Mouse (Mus musculus): ENCODE measurements at regions not wholly inside any gene's neighbourhood (a gene's known extent, or its start where the extent isn't known, plus 50 kb on each side); places are given as distances from the start of the nearest gene placed in this dataset.

DNA sequence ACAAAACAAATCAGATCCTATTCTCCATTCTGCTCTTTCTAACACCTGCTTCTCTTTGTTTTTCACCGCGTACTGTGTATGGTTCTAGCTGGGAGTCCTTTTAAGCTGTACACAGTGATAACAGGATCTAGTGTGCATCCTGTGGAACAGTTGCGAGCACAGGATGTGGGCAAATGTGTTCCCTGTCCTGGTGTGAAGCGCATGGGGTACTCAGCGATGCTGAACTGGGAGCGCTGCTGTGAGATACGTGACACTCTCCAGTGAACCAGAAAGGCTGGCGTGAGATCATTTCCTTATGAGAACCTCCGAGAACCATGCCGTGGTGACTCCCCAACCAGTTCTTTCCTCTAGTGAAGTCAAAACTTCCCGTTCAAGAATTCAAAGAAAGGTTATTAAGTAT, 72.6 kb upstream of the Kif2a start:
- H3K4me2 ChIP-seq (replicated peaks; ENCODE audit: low read depth, low read length): no peak overlapping the region
- 44% methylated on average over 11 of the region's 11 CpGs for WGBS
- no peaks in the 10 kb centered on the region for H3K27me3 ChIP-seq (ENCODE audit: control insufficient read depth, insufficient read depth, low read length)
- no peaks in the 10 kb centered on the region for H3K9me3 ChIP-seq (ENCODE audit: control insufficient read depth, low read length)
- H3K4me3 ChIP-seq (ENCODE audit: low read length): no peak overlapping the region
- H3K36me3 ChIP-seq (ENCODE audit: control insufficient read depth, insufficient read depth, low read length): no peaks in the 10 kb centered on the region
- no peak overlapping the region for H3K9ac ChIP-seq (ENCODE audit: low read depth, low read length)
- H3K4me1 ChIP-seq (ENCODE audit: control insufficient read depth, insufficient read depth, low read length): no peaks in the 10 kb centered on the region
- H3K27ac ChIP-seq (ENCODE audit: low read depth, low read length): no peak overlapping the region
- ATAC-seq (ENCODE audit: low FRiP score, low TSS enrichment): no peak

DNA sequence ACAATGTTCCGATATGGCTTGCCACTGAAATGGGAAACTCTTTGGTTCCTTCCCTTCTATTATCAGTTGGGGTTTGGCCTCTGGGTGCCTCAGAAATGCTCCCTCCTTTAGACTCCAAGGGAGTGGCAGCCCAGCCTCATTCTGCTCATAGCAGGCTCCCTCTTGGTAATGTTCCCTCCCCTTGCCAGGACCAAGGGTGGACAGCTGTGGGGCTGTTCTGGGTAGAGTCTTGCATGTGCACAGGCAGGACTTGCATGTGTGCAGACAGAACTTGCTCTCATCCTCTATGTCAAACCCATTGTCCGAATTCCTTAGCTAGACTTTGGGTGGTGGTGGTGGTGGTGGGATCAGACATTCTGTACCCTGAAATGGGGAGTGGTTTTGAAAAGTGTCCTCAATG, 71.8 kb upstream of the Kif2a start:
- Histone ChIP-seq H3K4me3 (ENCODE audit: low read length) (no peak overlapping the region), H3K36me3 (ENCODE audit: control insufficient read depth, insufficient read depth, low read length) (no peaks in the 10 kb centered on the region), H3K4me2 (replicated peaks; ENCODE audit: low read depth, low read length) (no peak overlapping the region), H3K9me3 (ENCODE audit: control insufficient read depth, low read length) (no peaks in the 10 kb centered on the region), H3K27me3 (ENCODE audit: control insufficient read depth, insufficient read depth, low read length) (no peaks in the 10 kb centered on the region), H3K27ac (ENCODE audit: low read depth, low read length) (no peak overlapping the region), H3K4me1 (ENCODE audit: control insufficient read depth, insufficient read depth, low read length) (no peaks in the 10 kb centered on the region), H3K9ac (ENCODE audit: low read depth, low read length) (no peak overlapping the region)
- WGBS: 93% methylated on average over 2 of the region's 2 CpGs
- no peak for ATAC-seq (ENCODE audit: low FRiP score, low TSS enrichment)

DNA sequence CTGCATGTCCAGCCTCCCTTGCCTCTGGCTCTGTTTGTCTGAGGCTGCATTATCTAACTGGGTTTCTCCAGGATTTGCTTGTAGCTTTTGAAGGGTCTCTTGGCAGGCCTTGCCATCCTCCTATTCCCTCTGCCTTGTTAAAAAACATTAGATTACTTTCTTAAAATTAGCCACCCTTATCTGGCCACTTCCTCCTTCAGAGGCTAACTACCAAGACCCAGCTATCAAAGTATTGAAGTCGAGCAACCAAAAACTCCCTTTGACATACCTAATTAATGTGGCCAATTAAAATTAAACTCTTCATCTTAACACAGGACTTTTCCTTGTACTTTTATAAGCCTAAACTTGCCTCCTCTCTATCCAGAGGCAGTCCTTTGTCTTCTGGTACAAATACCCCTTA, 66.3 kb upstream of the Kif2a start:
- no peak for ATAC-seq (ENCODE audit: low FRiP score, low TSS enrichment)
- Histone ChIP-seq H3K4me2 (replicated peaks; ENCODE audit: low read depth, low read length) (no peak overlapping the region), H3K27ac (ENCODE audit: low read depth, low read length) (no peak overlapping the region), H3K27me3 (ENCODE audit: control insufficient read depth, insufficient read depth, low read length) (no peaks in the 10 kb centered on the region), H3K36me3 (ENCODE audit: control insufficient read depth, insufficient read depth, low read length) (no peaks in the 10 kb centered on the region), H3K4me1 (ENCODE audit: control insufficient read depth, insufficient read depth, low read length) (no peaks in the 10 kb centered on the region), H3K9me3 (ENCODE audit: control insufficient read depth, low read length) (no peaks in the 10 kb centered on the region), H3K9ac (ENCODE audit: low read depth, low read length) (no peak overlapping the region), H3K4me3 (ENCODE audit: low read length) (no peak overlapping the region)
- WGBS: 61% methylated on average over 1 of the region's 1 CpGs

DNA sequence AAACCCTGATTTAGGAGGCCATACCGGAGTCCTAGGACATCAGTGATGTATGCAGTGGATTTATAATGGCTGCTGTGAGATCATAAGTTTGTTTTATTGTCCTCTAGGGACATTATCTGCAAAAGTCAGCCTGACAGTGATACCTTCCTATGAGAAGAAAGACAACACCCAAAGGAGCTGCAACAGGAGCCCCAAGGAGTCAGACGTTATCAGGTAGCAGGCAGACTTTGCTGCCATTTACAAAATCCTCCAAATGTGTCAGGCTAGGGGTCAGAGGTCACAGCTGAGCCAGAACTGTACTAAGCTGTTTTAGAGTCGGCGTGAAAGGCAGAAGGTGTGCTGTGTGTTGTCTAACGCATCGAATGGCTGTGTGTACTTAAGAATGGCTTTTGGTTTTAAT, 65.4 kb upstream of the Kif2a start:
- H3K36me3 ChIP-seq (ENCODE audit: control insufficient read depth, insufficient read depth, low read length): no peaks in the 10 kb centered on the region
- no peak for ATAC-seq (ENCODE audit: low FRiP score, low TSS enrichment)
- H3K4me2 ChIP-seq (replicated peaks; ENCODE audit: low read depth, low read length): no peak overlapping the region
- 56% methylated on average over 6 of the region's 6 CpGs for WGBS
- no peaks in the 10 kb centered on the region for H3K4me1 ChIP-seq (ENCODE audit: control insufficient read depth, insufficient read depth, low read length)
- H3K9ac ChIP-seq (ENCODE audit: low read depth, low read length): no peak overlapping the region
- no peak overlapping the region for H3K27ac ChIP-seq (ENCODE audit: low read depth, low read length)
- H3K9me3 ChIP-seq (ENCODE audit: control insufficient read depth, low read length): no peaks in the 10 kb centered on the region
- H3K27me3 ChIP-seq (ENCODE audit: control insufficient read depth, insufficient read depth, low read length): no peaks in the 10 kb centered on the region
- H3K4me3 ChIP-seq (ENCODE audit: low read length): no peak overlapping the region

DNA sequence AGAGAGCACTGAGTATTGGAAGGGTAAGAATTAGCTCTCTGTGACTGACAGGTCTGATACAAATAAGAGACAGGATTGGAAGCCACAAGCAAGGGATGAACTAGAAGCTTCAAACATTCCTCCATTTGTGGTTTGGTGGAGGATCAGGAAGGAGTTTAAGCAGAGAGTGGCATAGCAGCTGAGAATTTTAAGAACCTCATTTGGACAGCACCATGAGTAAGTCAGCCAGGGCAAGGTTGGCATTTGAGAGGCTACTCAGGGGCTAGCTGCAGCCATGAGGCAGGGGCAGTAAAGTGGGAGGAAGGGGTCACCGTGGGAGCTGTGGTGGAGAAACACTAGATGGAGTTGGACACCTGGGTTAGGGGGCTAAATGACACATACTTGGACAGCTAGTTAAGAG, 56.2 kb upstream of the Kif2a start:
- Histone ChIP-seq H3K27ac (ENCODE audit: low read depth, low read length) (no peak overlapping the region), H3K4me1 (ENCODE audit: control insufficient read depth, insufficient read depth, low read length) (no peaks in the 10 kb centered on the region; the same call in 1 of the 2 replicates), H3K4me3 (ENCODE audit: low read length) (no peak overlapping the region), H3K36me3 (ENCODE audit: control insufficient read depth, insufficient read depth, low read length) (no peaks in the 10 kb centered on the region), H3K9me3 (ENCODE audit: control insufficient read depth, low read length) (no peaks in the 10 kb centered on the region), H3K4me2 (replicated peaks; ENCODE audit: low read depth, low read length) (no peak overlapping the region), H3K9ac (ENCODE audit: low read depth, low read length) (no peak overlapping the region), H3K27me3 (ENCODE audit: control insufficient read depth, insufficient read depth, low read length) (no peaks in the 10 kb centered on the region)
- no peak for ATAC-seq (ENCODE audit: low FRiP score, low TSS enrichment)
- 67% methylated on average over 1 of the region's 1 CpGs for WGBS

DNA sequence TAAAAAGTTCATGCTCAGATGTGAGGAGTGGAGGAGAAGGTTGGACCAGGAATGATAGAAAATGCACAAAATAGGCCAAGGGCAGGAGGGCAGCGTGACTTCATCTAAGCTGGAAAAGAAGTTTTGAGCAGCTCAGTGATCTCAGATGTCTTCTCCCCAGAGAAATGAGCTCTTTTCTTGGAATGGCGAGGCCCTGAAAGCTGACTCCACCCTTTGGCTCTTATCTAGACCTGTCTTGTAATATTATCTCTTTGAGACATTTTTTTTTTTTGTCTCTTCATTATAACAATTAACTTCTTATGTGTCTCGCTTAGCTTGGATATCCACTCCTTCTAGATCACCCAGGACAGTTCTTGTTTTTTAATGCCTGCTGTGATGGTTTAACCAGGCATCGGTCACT, 53.0 kb upstream of the Kif2a start:
- WGBS: 80% methylated on average over 4 of the region's 4 CpGs
- H3K27me3 ChIP-seq (ENCODE audit: control insufficient read depth, insufficient read depth, low read length): no peaks in the 10 kb centered on the region
- ATAC-seq (ENCODE audit: low FRiP score, low TSS enrichment): no peak
- H3K4me3 ChIP-seq (ENCODE audit: low read length): no peak overlapping the region
- H3K9ac ChIP-seq (ENCODE audit: low read depth, low read length): no peak overlapping the region
- H3K4me1 ChIP-seq (ENCODE audit: control insufficient read depth, insufficient read depth, low read length): peaks cover 4% of the 10 kb centered on the region; the same call in 1 of the 2 replicates
- H3K4me2 ChIP-seq (replicated peaks; ENCODE audit: low read depth, low read length): no peak overlapping the region
- H3K27ac ChIP-seq (ENCODE audit: low read depth, low read length): no peak overlapping the region
- no peaks in the 10 kb centered on the region for H3K9me3 ChIP-seq (ENCODE audit: control insufficient read depth, low read length)
- H3K36me3 ChIP-seq (ENCODE audit: control insufficient read depth, insufficient read depth, low read length): no peaks in the 10 kb centered on the region

DNA sequence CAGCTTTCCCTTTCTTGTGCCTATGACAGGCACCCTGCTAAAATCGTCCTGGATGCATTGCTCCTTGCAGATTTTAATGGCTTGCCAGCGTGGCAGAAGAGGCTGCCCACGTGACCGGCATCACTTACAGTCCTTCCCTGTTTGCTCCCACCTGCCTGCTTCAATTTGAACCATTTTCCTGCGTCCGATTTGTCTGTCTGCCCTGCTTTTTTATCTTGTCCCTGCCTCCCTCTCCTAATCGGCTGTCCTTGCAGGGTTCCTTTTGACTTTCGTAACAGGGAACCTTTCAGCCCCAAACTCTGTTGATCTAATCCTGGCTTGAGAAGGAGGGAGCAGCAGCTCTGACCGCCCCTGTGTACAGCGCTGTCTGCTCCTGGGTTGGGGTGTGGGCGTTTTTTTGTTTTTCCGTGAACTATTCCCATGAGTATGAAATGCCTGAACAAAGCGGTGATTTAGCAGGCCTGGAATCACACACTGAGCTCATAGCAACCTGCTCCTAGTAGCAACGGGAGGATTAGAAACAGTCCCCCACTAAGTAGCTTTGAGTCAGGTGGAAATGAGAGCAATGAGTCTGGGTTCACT, 51.2 kb upstream of the Kif2a start:
- peaks cover 4% of the 10 kb centered on the region; the same call in 1 of the 2 replicates for H3K4me1 ChIP-seq (ENCODE audit: control insufficient read depth, insufficient read depth, low read length)
- peak overlapping the region; percentile 34 for H3K4me3 ChIP-seq (ENCODE audit: low read length)
- H3K4me2 ChIP-seq (replicated peaks; ENCODE audit: low read depth, low read length): peak overlapping the region; percentile 62
- peak overlapping the region; percentile 40; the same call in 1 of the 2 replicates for H3K9ac ChIP-seq (ENCODE audit: low read depth, low read length)
- 4% methylated on average over 14 of the region's 14 CpGs for whole genome bisulfite sequencing
- H3K9me3 ChIP-seq (ENCODE audit: control insufficient read depth, low read length): no peaks in the 10 kb centered on the region
- H3K27me3 ChIP-seq (ENCODE audit: control insufficient read depth, insufficient read depth, low read length): no peaks in the 10 kb centered on the region
- ATAC-seq (ENCODE audit: low FRiP score, low TSS enrichment): peak; percentile 85
- no peak overlapping the region for H3K27ac ChIP-seq (ENCODE audit: low read depth, low read length)
- H3K36me3 ChIP-seq (ENCODE audit: control insufficient read depth, insufficient read depth, low read length): no peaks in the 10 kb centered on the region

DNA sequence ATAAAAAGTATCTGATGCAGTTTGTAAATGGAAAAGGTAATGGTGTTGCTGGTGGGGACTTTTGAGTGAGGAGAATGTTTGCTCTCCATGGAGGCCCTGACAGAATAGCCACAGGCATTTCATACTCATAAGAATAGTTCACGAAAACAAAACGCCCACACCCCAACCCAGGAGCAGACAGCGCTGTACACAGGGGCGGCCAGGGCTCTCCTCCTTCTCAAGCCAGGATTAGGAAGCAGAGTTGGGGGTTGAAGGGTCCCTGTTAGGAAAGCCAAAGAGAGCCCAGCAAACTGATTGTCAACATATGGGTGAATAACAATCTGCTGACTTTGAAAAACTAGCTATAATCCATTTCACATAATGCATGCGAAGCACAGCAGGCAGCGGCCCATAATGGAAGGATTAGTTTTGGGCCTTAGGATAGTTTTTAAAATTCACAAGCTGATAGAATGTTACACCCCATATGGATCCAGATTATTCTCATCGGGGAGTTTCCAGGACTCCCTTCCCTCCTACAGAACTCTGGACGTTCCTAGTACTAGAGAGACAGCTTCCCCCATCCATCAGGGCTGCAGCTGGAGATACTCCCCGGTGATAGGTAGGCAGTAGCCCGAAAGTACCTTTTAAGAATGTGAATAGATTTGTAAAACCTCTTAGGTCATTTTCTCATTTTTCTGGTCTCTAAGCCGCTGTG, 50.6 kb upstream of the Kif2a start:
- ATAC-seq (ENCODE audit: low FRiP score, low TSS enrichment): peak; percentile 59; the same call in 1 of the 2 replicates
- H3K4me2 ChIP-seq (replicated peaks; ENCODE audit: low read depth, low read length): peak overlapping the region; percentile 62
- H3K4me3 ChIP-seq (ENCODE audit: low read length): peak overlapping the region; percentile 34; the same call in 1 of the 2 replicates
- H3K27ac ChIP-seq (ENCODE audit: low read depth, low read length): no peak overlapping the region
- H3K9me3 ChIP-seq (ENCODE audit: control insufficient read depth, low read length): no peaks in the 10 kb centered on the region
- H3K36me3 ChIP-seq (ENCODE audit: control insufficient read depth, insufficient read depth, low read length): no peaks in the 10 kb centered on the region
- peak overlapping the region; percentile 40; the same call in 1 of the 2 replicates for H3K9ac ChIP-seq (ENCODE audit: low read depth, low read length)
- H3K4me1 ChIP-seq (ENCODE audit: control insufficient read depth, insufficient read depth, low read length): peaks cover 4% of the 10 kb centered on the region; the same call in 1 of the 2 replicates
- WGBS: 32% methylated on average over 11 of the region's 11 CpGs
- no peaks in the 10 kb centered on the region for H3K27me3 ChIP-seq (ENCODE audit: control insufficient read depth, insufficient read depth, low read length)
